27 mouse cellular contexts compared by ENCODE assay signal in genomic region chr1:89029136-89029927, GRCm38 (mm10). TPM values are rescaled to one million over a fixed set of nuclear protein-coding genes. Genes with fewer than 3 reads are reported as not detected.
A peak's percentile ranks its signal among the peaks of the same experiment; 100 is the strongest.
DNase-seq lines count a peak whose midpoint lies in the region; ATAC-seq and TF ChIP-seq lines count a peak whose summit lies in the region.
"Had no signal": no experiment of that assay in that cellular context is flagged by ENCODE, and none has a peak within 500 bp of the region (broad histone marks: within the 10 kb centered on the region; RNA-seq: fewer than 3 reads in every experiment).

No protein-coding gene starts in this region.

- H3K4me3 ChIP-seq in heart, embryonic 11.5 days (ENCODE audit: low read depth, low read length), result no peak overlapping the region
- no peak overlapping the region for H3K4me3 ChIP-seq in kidney, postnatal 0 days (replicated peaks; ENCODE audit: low read depth, low read length)
- H3K4me3 ChIP-seq: embryonic facial prominence, embryonic 12.5 days; erythroblast, embryonic 14.5 days; forebrain, embryonic 12.5 days; forebrain, embryonic 15.5 days; heart, embryonic 12.5 days; heart, embryonic 15.5 days; hindbrain, embryonic 10.5 days; hindbrain, embryonic 13.5 days had no signal

- H3K9me3 ChIP-seq in heart, embryonic 11.5 days (replicated peaks; ENCODE audit: control insufficient read depth, low read length), result no peaks in the 10 kb centered on the region
- no peaks in the 10 kb centered on the region for H3K9me3 ChIP-seq in kidney, postnatal 0 days (replicated peaks; ENCODE audit: low read length)
- H3K9me3 ChIP-seq: embryonic facial prominence, embryonic 12.5 days; forebrain, embryonic 12.5 days; forebrain, embryonic 15.5 days; heart, embryonic 12.5 days; heart, embryonic 15.5 days; hindbrain, embryonic 10.5 days; hindbrain, embryonic 13.5 days had no signal

- no peaks in the 10 kb centered on the region for H3K36me3 ChIP-seq in heart, embryonic 11.5 days (ENCODE audit: control insufficient read depth, insufficient read depth, low read length)
- H3K36me3 ChIP-seq in kidney, postnatal 0 days (ENCODE audit: insufficient read depth, low read length), result no peaks in the 10 kb centered on the region
- H3K36me3 ChIP-seq: embryonic facial prominence, embryonic 12.5 days; forebrain, embryonic 12.5 days; forebrain, embryonic 15.5 days; heart, embryonic 12.5 days; heart, embryonic 15.5 days; hindbrain, embryonic 10.5 days; hindbrain, embryonic 13.5 days had no signal

- DNase-seq in heart, adult 11 months, result peak; percentile 86
- DNase-seq in kidney, postnatal 0 days (ENCODE audit: low spot score), result peak; percentile 35
- no peak for DNase-seq in kidney, postnatal 10 days
- DNase-seq in adipocyte (ENCODE audit: low spot score), result peak; percentile 64
- DNase-seq in gastrocnemius, postnatal 25 days, result no peak
- DNase-seq in lung, postnatal 14 days, result no peak
- DNase-seq: adrenal gland, postnatal 10 days; adrenal gland, postnatal 36 days; B cell, adult 2 months; cerebellum, adult 18-20 months; cerebellum, adult 9-10 months; cerebellum, postnatal 14 days; gastrocnemius, postnatal 36 days; heart, postnatal 10 days; heart, postnatal 36 days had no signal

- no peak for TF ChIP-seq CTCF in kidney, postnatal 0 days (IDR thresholded peaks at IDR 0.05; ENCODE audit: low read depth)

- no peak overlapping the region for H3K27ac ChIP-seq in heart, embryonic 11.5 days (ENCODE audit: low read depth, low read length)
- no peak overlapping the region for H3K27ac ChIP-seq in kidney, postnatal 0 days
- H3K27ac ChIP-seq: embryonic facial prominence, embryonic 12.5 days; forebrain, embryonic 12.5 days; forebrain, embryonic 15.5 days; heart, embryonic 15.5 days; hindbrain, embryonic 13.5 days had no signal

- no peaks in the 10 kb centered on the region for H3K27me3 ChIP-seq in heart, embryonic 11.5 days (ENCODE audit: control insufficient read depth, insufficient read depth, low read length)
- no peaks in the 10 kb centered on the region for H3K27me3 ChIP-seq in kidney, postnatal 0 days (ENCODE audit: insufficient read depth, low read length)
- H3K27me3 ChIP-seq: CH12.LX; embryonic facial prominence, embryonic 12.5 days; forebrain, embryonic 12.5 days; forebrain, embryonic 15.5 days; heart, embryonic 12.5 days; heart, embryonic 15.5 days; hindbrain, embryonic 13.5 days had no signal

- H3K9ac ChIP-seq in heart, embryonic 11.5 days (ENCODE audit: low read depth, low read length), result no peak overlapping the region
- H3K9ac ChIP-seq in kidney, postnatal 0 days (ENCODE audit: low read depth, low read length), result no peak overlapping the region
- H3K9ac ChIP-seq: embryonic facial prominence, embryonic 12.5 days; forebrain, embryonic 12.5 days; forebrain, embryonic 15.5 days; heart, embryonic 12.5 days; heart, embryonic 15.5 days; hindbrain, embryonic 13.5 days had no signal

- no peak for ATAC-seq in heart, embryonic 11.5 days (replicated peaks; ENCODE audit: insufficient number of reproducible peaks, low FRiP score, low TSS enrichment)
- ATAC-seq in kidney, postnatal 0 days (replicated peaks; ENCODE audit: low FRiP score, low read depth), result no peak
- ATAC-seq: forebrain, embryonic 15.5 days; hindbrain, embryonic 16.5 days had no signal

- H3K4me1 ChIP-seq in heart, embryonic 11.5 days (ENCODE audit: control insufficient read depth, insufficient read depth, low read length), result no peaks in the 10 kb centered on the region
- H3K4me1 ChIP-seq in kidney, postnatal 0 days (replicated peaks; ENCODE audit: insufficient read depth, low read length), result peaks cover 13% of the 10 kb centered on the region; the same call in 1 of the 2 replicates
- H3K4me1 ChIP-seq: hindbrain, embryonic 10.5 days had no signal

- no peak overlapping the region for H3K4me2 ChIP-seq in heart, embryonic 11.5 days
- H3K4me2 ChIP-seq in kidney, postnatal 0 days (ENCODE audit: low read length), result no peak overlapping the region
- H3K4me2 ChIP-seq: embryonic facial prominence, embryonic 12.5 days; forebrain, embryonic 12.5 days; forebrain, embryonic 15.5 days; heart, embryonic 12.5 days; heart, embryonic 15.5 days; hindbrain, embryonic 13.5 days had no signal

- WGBS in heart, embryonic 11.5 days (ENCODE audit: insufficient replicate concordance), result 66% methylated on average over 11 of the region's 11 CpGs
- WGBS in kidney, postnatal 0 days, result 62% methylated on average over 11 of the region's 11 CpGs

RNA-seq across cellular contexts. Expression of gene Sh3bp4, which starts 40.9 kb away (rescaled TPM):
- 15.3 and 25.2 TPM in 2 replicates for polyA plus RNA-seq in heart, embryonic 11.5 days (2014; fragmentation: Nextera tagmentation; extraction: Ambion mirVana)
- polyA plus RNA-seq in kidney, postnatal 0 days (2015; fragmentation: Nextera tagmentation; extraction: Ambion mirVana), result 22.7 and 24.9 TPM in 2 replicates
- total RNA-seq in gastrocnemius, postnatal 25 days (2021), result 1 to 10 TPM; 3.2 to 3.4 TPM
- total RNA-seq: CH12.LX, MEL had no signal
- polyA plus RNA-seq: erythroblast, embryonic 14.5 days had no signal

Comparison
In these comparisons a context has a peak if more than half of its experiments do, and no peak if none do; other contexts are left out.
1. DNase-seq: peak in heart, adult 11 months (single experiment), kidney, postnatal 0 days (single experiment) and adipocyte (single experiment); none in kidney, postnatal 10 days (single experiment), gastrocnemius, postnatal 25 days (single experiment) and lung, postnatal 14 days (single experiment).